Mouse (Mus musculus): ENCODE results near the gene Theg. TPM values are rescaled to one million over a fixed set of nuclear protein-coding genes. Genes with fewer than 3 reads are reported as not detected.
A peak's percentile ranks its signal among the peaks of the same experiment; 100 is the strongest.

Theg gene
- polyA plus RNA-seq, 1 experiment, result not detected

DNA sequence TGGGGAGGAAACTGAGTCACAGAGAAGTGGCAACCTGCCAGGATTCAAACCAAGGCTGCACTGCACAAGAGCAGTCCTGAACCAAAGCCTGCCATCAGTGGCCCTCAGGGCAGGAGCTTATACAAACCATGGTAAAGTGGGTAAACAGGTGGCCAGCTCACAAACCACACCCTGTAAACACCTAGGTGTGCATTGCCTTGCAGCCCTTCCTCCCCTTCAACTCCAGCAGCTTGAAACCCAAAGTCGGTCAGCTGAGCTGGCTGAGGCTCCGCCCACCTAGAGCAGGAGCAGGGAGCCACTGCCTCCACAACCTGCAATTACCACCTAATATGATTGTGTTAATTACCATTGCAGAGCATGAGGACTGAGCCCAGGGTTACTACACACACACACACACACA lies 20.8 kb upstream of the Theg start:
- Histone ChIP-seq H3K4me1 (ENCODE audit: control insufficient read depth, insufficient read depth, low read length) (peaks cover 17% of the 10 kb centered on the region), H3K4me3 (replicated peaks; ENCODE audit: insufficient read depth, low read depth, low read length) (no peak overlapping the region), H3K27ac (ENCODE audit: insufficient read depth, low read length) (no peak overlapping the region), H3K27me3 (ENCODE audit: control insufficient read depth, insufficient read depth, low read length) (no peaks in the 10 kb centered on the region)
- WGBS, result 64% methylated on average over 2 of the region's 2 CpGs
- no peak for DNase-seq
- no peak for TF ChIP-seq POLR2A (IDR thresholded peaks at IDR 0.05; ENCODE audit: borderline replicate concordance, insufficient read depth, low read length)
- no peak for TF ChIP-seq CTCF (IDR thresholded peaks at IDR 0.05; ENCODE audit: borderline replicate concordance, insufficient read depth, low read depth, low read length)

GRCm38 (mm10) chr10:79606537-79606936 lies 19.4 kb upstream of the Theg start:
- no peak overlapping the region for H3K27ac ChIP-seq (ENCODE audit: insufficient read depth, low read length)
- H3K4me3 ChIP-seq (replicated peaks; ENCODE audit: insufficient read depth, low read depth, low read length), result no peak overlapping the region
- 19% methylated on average over 4 of the region's 4 CpGs for WGBS
- no peaks in the 10 kb centered on the region for H3K27me3 ChIP-seq (ENCODE audit: control insufficient read depth, insufficient read depth, low read length)
- H3K4me1 ChIP-seq (ENCODE audit: control insufficient read depth, insufficient read depth, low read length), result peaks cover 7% of the 10 kb centered on the region; the same call in 1 of the 2 replicates
- no peak for TF ChIP-seq CTCF (IDR thresholded peaks at IDR 0.05; ENCODE audit: borderline replicate concordance, insufficient read depth, low read depth, low read length)
- no peak for TF ChIP-seq POLR2A (IDR thresholded peaks at IDR 0.05; ENCODE audit: borderline replicate concordance, insufficient read depth, low read length)
- peak in 1 of 2 experiments; percentile 40 for DNase-seq

DNA sequence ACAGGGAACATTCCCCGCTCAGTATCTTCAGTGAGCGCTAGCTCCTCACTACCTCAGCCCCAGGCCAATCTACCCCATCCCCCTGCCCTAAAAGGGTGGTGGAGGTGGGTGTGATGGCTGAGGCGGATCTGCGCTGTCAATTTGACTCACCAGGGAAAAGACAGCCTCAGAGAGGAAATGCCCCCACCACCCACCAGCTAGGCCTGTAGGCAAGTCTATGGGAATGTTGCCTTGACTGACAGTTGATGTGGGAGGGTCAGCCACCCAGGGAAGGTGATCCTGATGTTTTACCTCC lies 10.8 kb upstream of the Theg start:
- Histone ChIP-seq H3K27me3 (ENCODE audit: control insufficient read depth, insufficient read depth, low read length) (no peaks in the 10 kb centered on the region), H3K4me1 (ENCODE audit: control insufficient read depth, insufficient read depth, low read length) (no peaks in the 10 kb centered on the region), H3K27ac (ENCODE audit: insufficient read depth, low read length) (no peak overlapping the region), H3K4me3 (replicated peaks; ENCODE audit: insufficient read depth, low read depth, low read length) (no peak overlapping the region)
- DNase-seq, result no peak
- no peak for TF ChIP-seq CTCF (IDR thresholded peaks at IDR 0.05; ENCODE audit: borderline replicate concordance, insufficient read depth, low read depth, low read length)
- TF ChIP-seq POLR2A (IDR thresholded peaks at IDR 0.05; ENCODE audit: borderline replicate concordance, insufficient read depth, low read length), result no peak
- 87% methylated on average over 4 of the region's 4 CpGs for WGBS

- Histone ChIP-seq H3K4me3 (replicated peaks; ENCODE audit: insufficient read depth, low read depth, low read length) (no peak overlapping the region), H3K27me3 (ENCODE audit: control insufficient read depth, insufficient read depth, low read length) (no peaks in the 10 kb centered on the region), H3K27ac (ENCODE audit: insufficient read depth, low read length) (no peak overlapping the region), H3K4me1 (ENCODE audit: control insufficient read depth, insufficient read depth, low read length) (no peaks in the 10 kb centered on the region)
- TF ChIP-seq CTCF (IDR thresholded peaks at IDR 0.05; ENCODE audit: borderline replicate concordance, insufficient read depth, low read depth, low read length) (no peak), POLR2A (IDR thresholded peaks at IDR 0.05; ENCODE audit: borderline replicate concordance, insufficient read depth, low read length) (no peak)
- WGBS, result 33% methylated on average over 13 of the region's 13 CpGs
- DNase-seq, result no peak
Observed at GRCm38 (mm10) chr10:79597051-79597935, 10.2 kb upstream of the Theg start.

DNA sequence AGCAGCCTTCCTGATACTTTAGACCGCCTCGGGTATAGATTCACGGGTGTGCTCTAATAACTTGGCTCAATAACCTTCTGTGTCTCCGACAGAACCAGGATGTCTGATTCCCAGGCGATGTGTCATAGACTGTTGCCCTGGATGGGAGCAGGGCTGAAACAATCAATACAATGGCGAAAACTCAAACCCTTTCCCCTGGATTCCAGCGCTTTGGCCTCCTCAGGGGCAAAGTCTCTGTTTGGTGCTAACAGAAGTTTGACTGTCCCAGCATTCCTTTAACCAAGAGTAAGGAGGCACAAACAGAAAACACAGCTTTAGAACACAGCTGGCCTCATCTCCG lies 8.4 kb upstream of the Theg start:
- H3K4me3 ChIP-seq (replicated peaks; ENCODE audit: insufficient read depth, low read depth, low read length), result no peak overlapping the region
- no peaks in the 10 kb centered on the region for H3K27me3 ChIP-seq (ENCODE audit: control insufficient read depth, insufficient read depth, low read length)
- H3K27ac ChIP-seq (ENCODE audit: insufficient read depth, low read length), result no peak overlapping the region
- no peaks in the 10 kb centered on the region for H3K4me1 ChIP-seq (ENCODE audit: control insufficient read depth, insufficient read depth, low read length)
- no peak for TF ChIP-seq POLR2A (IDR thresholded peaks at IDR 0.05; ENCODE audit: borderline replicate concordance, insufficient read depth, low read length)
- no peak for DNase-seq
- WGBS, result 62% methylated on average over 8 of the region's 8 CpGs

DNA sequence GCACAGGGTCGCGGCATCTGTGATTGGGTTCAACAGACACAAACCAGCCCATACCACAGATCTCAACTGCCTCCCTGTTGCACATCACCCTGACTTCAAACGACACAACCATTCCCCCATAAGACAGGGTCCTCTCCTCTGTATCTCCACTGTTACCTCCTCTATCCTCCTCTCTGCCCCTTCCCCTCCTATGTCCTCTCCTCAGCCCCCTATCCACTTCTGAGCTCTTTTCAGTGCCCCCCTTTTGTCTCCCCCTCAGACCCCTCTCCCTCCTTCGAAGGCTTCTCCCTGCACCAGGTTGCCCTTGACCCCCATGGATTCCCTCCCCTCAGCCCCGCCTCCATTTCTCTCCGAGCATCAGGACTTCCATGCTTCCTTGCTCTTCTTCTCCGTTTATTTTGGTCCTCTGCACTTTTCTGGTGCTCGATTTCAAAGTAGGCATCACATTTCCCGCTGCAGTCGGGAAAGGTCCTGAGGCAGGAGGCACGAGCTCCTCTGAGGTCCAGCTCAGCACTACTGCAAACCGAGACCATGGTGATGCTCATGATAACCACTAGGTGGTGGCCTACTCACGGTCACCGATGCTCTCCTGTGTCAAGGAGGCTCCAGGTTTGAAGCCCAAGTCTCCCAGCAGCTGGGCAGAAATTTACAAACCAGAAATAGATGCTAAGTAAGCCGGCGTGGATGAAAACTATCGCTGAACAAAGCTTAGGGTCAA lies 7.9 kb upstream of the Theg start:
- Histone ChIP-seq H3K27me3 (ENCODE audit: control insufficient read depth, insufficient read depth, low read length) (no peaks in the 10 kb centered on the region), H3K4me3 (replicated peaks; ENCODE audit: insufficient read depth, low read depth, low read length) (no peak overlapping the region), H3K27ac (ENCODE audit: insufficient read depth, low read length) (no peak overlapping the region), H3K4me1 (ENCODE audit: control insufficient read depth, insufficient read depth, low read length) (no peaks in the 10 kb centered on the region)
- 14% methylated on average over 17 of the region's 17 CpGs for WGBS
- TF ChIP-seq CTCF (IDR thresholded peaks at IDR 0.05; ENCODE audit: borderline replicate concordance, insufficient read depth, low read depth, low read length), result peak; percentile 100
- TF ChIP-seq POLR2A (IDR thresholded peaks at IDR 0.05; ENCODE audit: borderline replicate concordance, insufficient read depth, low read length), result no peak
- DNase-seq, result peak; percentile 73 to 76

- Histone ChIP-seq H3K4me1 (ENCODE audit: control insufficient read depth, insufficient read depth, low read length) (no peaks in the 10 kb centered on the region), H3K27ac (ENCODE audit: insufficient read depth, low read length) (no peak overlapping the region), H3K27me3 (ENCODE audit: control insufficient read depth, insufficient read depth, low read length) (no peaks in the 10 kb centered on the region), H3K4me3 (replicated peaks; ENCODE audit: insufficient read depth, low read depth, low read length) (no peak overlapping the region)
- WGBS, result 52% methylated on average over 6 of the region's 6 CpGs
- DNase-seq, result no peak
- TF ChIP-seq POLR2A (IDR thresholded peaks at IDR 0.05; ENCODE audit: borderline replicate concordance, insufficient read depth, low read length) (no peak), CTCF (IDR thresholded peaks at IDR 0.05; ENCODE audit: borderline replicate concordance, insufficient read depth, low read depth, low read length) (no peak)
Observed at GRCm38 (mm10) chr10:79594111-79594510, 7.0 kb upstream of the Theg start.

- WGBS, result 98% methylated on average over 1 of the region's 1 CpGs
- TF ChIP-seq POLR2A (IDR thresholded peaks at IDR 0.05; ENCODE audit: borderline replicate concordance, insufficient read depth, low read length), result no peak
- no peak for TF ChIP-seq CTCF (IDR thresholded peaks at IDR 0.05; ENCODE audit: borderline replicate concordance, insufficient read depth, low read depth, low read length)
- Histone ChIP-seq H3K4me1 (ENCODE audit: control insufficient read depth, insufficient read depth, low read length) (no peaks in the 10 kb centered on the region), H3K27me3 (ENCODE audit: control insufficient read depth, insufficient read depth, low read length) (no peaks in the 10 kb centered on the region), H3K27ac (ENCODE audit: insufficient read depth, low read length) (no peak overlapping the region), H3K4me3 (replicated peaks; ENCODE audit: insufficient read depth, low read depth, low read length) (no peak overlapping the region)
- DNase-seq, result no peak
Observed at GRCm38 (mm10) chr10:79590702-79591101, 3.6 kb upstream of the Theg start.
